Mouse (Mus musculus) E14TG2a.4 (cell line): ENCODE measurements around the gene Mlip.
"Not testable (repeated sequence)": the region's sequence is repeated elsewhere in the genome, so short reads cannot be mapped to it uniquely, and the experiment has no call there.

Experiments used
- H3K27me3 ChIP-seq: 2 replicates; pipeline ENCODE4 v1.6.1; 2014; ENCODE audit warnings: low read length, control low read depth; ENCODE audit not compliant: insufficient read depth
- H3K36me3 ChIP-seq: 2 replicates; pipeline ENCODE4 v1.6.1; 2014; ENCODE audit warnings: low read length, control low read depth; ENCODE audit not compliant: insufficient read depth
- H3K4me1 ChIP-seq: replicated peaks from 2 replicates; pipeline ENCODE4 v1.6.1; 2014; ENCODE audit warnings: low read depth, low read length, control low read depth
- H3K4me3 ChIP-seq: replicated peaks from 2 replicates; pipeline ENCODE4 v1.5.1; 2014; ENCODE audit warnings: mild to moderate bottlenecking, low read length
- H3K9me3 ChIP-seq: 2 replicates; pipeline ENCODE4 v1.6.1; 2014; ENCODE audit warnings: low read length, control low read depth
- CTCF ChIP-seq: conservative IDR thresholded peaks from 2 replicates; pipeline ENCODE4 v1.5.1; 2014; ENCODE audit warnings: low read length
- NANOG ChIP-seq: IDR thresholded peaks from 2 replicates; pipeline ENCODE4 v1.6.1; 2014; ENCODE audit warnings: borderline replicate concordance, low read length, mixed read lengths
- POU5F1 ChIP-seq: IDR thresholded peaks from 2 replicates; pipeline ENCODE4 v1.6.1; 2014; ENCODE audit warnings: low read length, borderline replicate concordance

Gene Mlip

DNA sequence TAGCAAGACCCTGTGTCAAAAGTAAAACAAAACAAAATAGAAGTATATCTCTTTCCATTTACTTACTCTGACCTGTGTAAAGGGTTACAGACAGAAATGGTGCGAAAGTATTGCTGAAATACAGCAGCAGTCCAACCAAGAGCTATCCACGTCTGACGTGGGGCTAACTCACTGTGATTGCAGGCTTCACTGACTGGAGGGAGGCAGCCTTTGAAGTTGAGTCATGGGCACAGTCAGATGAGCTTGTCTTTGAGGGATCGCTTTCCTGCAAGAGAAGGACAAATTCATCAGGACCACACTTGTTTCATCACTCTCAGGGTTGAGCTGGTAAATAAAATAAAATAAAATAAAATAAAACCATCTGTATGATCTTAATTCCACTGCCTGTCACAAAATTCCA lies 31.2 kb upstream of the Mlip start:
- TF ChIP-seq CTCF (no peak), POU5F1 (no peak), NANOG (no peak)
- Histone ChIP-seq H3K36me3 (no peaks in the 10 kb centered on the region), H3K9me3 (no peaks in the 10 kb centered on the region), H3K4me1 (no peaks in the 10 kb centered on the region), H3K4me3 (no peak overlapping the region), H3K27me3 (peaks cover 15% of the 10 kb centered on the region)

DNA sequence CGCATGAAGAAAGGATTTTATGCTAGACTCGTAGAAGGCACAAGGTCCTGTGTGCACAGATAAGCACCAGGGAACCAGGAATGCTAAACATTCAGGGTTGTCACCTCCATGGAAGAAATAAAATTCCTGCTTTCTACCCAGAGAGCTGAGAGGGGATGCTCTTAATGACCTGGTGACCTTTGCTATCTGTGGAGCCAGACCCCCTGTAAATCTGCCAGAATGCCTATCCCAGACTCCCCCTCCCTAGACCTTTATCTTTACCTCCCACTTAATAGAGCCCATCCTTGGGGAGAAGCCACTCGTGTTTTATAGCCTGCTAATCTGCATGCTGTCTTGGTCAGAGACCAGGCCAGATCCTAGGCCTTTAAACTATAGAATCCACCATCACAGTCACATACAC lies 29.7 kb upstream of the Mlip start:
- Histone ChIP-seq H3K4me1 (peaks cover 4% of the 10 kb centered on the region; the same call in 1 of the 2 replicates), H3K9me3 (no peaks in the 10 kb centered on the region), H3K36me3 (no peaks in the 10 kb centered on the region), H3K27me3 (peaks cover 15% of the 10 kb centered on the region), H3K4me3 (no peak overlapping the region)
- no peak for TF ChIP-seq POU5F1
- no peak for TF ChIP-seq NANOG
- no peak for TF ChIP-seq CTCF

DNA sequence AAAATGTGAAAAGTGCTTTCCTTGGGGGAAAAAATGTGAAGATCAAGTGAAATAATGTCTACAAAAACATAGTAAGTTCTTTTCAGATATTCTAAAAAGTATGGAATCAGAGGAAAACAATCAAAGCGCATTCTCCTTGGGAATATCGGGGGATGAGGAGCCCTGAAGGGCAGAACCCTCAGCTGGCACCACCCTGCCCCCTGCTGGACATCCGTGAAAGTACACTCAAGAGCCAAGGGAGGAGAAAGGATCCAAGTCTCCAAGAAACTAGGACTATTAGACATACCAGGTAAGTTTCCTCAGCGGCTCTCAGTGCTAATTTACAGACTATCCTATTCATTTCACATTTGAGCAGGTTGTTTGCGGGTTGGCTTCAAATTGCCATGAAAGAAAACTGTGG lies 28.8 kb upstream of the Mlip start:
- H3K36me3 ChIP-seq: no peaks in the 10 kb centered on the region
- H3K4me1 ChIP-seq: peaks cover 13% of the 10 kb centered on the region; the same call in 1 of the 2 replicates
- TF ChIP-seq POU5F1 (no peak), NANOG (no peak), CTCF (peak; percentile 79)
- no peaks in the 10 kb centered on the region for H3K9me3 ChIP-seq
- H3K4me3 ChIP-seq: no peak overlapping the region
- H3K27me3 ChIP-seq: peaks cover 15% of the 10 kb centered on the region

DNA sequence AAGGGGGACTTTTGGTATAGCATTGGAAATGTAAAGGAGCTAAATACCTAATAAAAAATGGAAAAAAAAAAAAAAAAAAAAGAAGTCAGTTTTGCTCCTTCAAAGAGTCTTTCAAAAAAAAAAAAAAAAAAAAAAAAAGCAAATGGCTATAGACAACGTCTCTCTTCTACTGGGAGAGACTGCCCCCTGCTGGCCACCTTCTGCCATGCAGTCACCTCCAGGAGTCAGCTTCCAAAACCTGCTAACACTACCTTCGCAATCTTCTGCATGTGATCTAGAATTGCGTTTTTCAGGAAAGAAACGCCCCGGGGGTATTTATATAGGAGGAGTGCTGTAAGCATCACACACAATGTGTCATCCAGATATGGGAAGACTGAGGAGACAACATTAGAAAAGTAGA lies 26.9 kb upstream of the Mlip start:
- no peak overlapping the region for H3K4me3 ChIP-seq
- peaks cover 15% of the 10 kb centered on the region; the same call in 1 of the 2 replicates for H3K4me1 ChIP-seq
- H3K9me3 ChIP-seq: no peaks in the 10 kb centered on the region
- peaks cover 5% of the 10 kb centered on the region for H3K27me3 ChIP-seq
- no peaks in the 10 kb centered on the region for H3K36me3 ChIP-seq
- no peak for TF ChIP-seq NANOG
- TF ChIP-seq CTCF: peak; percentile 24; the same call in 1 of the 2 replicates

DNA sequence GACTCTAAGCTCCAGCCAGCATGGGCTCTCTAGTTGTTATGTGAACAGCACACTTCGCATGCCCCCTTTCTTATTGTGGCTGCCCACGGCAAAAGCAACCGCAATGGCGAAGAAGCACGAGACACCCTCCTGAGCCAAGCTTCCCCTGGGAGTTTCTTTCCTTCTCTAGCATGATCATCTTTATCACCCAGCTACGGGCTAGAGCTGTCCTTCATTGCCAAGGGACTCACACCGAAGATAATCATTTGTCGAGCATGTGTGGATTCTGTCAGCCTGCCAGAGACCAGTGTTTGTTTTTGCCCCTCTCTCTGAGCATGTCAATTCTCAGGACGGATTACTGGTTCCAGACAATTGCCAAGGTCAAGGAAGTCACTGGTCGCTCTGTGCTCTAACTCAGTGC lies 24.9 kb upstream of the Mlip start:
- no peaks in the 10 kb centered on the region for H3K36me3 ChIP-seq
- no peaks in the 10 kb centered on the region for H3K27me3 ChIP-seq
- no peak for TF ChIP-seq NANOG
- no peak for TF ChIP-seq POU5F1
- no peak for TF ChIP-seq CTCF
- no peak overlapping the region for H3K4me3 ChIP-seq
- no peaks in the 10 kb centered on the region for H3K9me3 ChIP-seq
- peaks cover 15% of the 10 kb centered on the region; the same call in 1 of the 2 replicates for H3K4me1 ChIP-seq

DNA sequence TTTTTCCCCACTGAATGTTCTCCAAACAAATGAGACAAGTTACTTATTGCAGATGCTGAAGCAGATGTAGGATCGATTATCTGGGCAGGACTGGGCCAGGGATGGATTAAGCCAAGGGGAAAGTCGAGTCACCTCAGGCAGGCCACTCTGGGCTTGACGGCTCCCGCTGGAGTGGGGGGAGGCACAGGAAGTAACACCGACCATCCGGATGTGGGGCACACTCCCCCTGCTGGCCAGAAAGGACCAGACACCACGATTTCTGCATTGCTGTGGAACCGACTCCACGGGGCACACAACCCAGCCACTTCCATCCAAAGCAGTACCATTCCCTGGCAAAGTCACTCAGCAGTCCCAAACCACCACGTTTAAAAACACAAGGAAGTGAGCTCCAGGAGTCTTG lies 24.3 kb upstream of the Mlip start:
- no peak overlapping the region for H3K4me3 ChIP-seq
- H3K36me3 ChIP-seq: no peaks in the 10 kb centered on the region
- TF ChIP-seq NANOG (no peak), CTCF (peak; percentile 41), POU5F1 (no peak)
- H3K27me3 ChIP-seq: no peaks in the 10 kb centered on the region
- H3K9me3 ChIP-seq: no peaks in the 10 kb centered on the region
- peaks cover 15% of the 10 kb centered on the region; the same call in 1 of the 2 replicates for H3K4me1 ChIP-seq

DNA sequence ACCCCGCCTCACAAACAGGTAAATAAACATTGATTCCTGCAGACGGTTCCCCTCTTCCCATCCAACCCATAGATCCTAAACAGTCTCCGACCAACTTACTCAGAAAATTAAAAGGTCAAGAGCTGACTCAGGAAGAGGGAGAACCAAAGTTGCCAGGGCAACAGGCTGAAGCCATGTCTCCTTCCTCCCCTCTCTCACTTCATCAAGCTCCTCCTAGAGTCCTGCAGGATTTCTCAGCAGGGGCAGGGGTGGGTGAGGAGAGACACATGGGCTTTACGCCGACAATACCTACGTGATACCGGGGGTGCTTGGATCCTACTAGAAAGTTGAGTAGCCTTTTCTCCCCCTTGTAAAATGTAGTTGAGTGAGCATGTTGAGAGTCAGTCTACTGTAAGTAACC lies 23.8 kb upstream of the Mlip start:
- Histone ChIP-seq H3K36me3 (no peaks in the 10 kb centered on the region), H3K4me1 (peaks cover 15% of the 10 kb centered on the region; the same call in 1 of the 2 replicates)
- TF ChIP-seq POU5F1 (no peak), NANOG (no peak), CTCF (no peak)

DNA sequence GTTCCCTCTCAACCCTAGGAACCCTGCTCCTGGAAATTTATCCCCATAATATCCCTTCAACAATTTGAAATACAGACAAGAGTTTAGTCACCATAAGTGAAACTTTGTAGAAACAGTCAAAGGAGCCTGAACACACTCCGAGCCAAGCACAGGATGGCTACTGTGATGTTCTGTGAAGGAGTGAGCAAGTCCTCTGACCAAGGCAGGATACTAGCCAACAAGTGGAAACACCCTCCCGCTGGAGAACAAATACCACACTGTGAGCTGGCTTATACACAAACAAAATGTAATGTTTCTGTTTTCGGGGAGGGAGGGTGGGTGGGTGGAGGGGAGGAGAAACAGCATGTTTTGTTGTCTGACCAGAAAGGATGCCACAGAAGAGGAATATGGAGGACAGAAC lies 17.9 kb upstream of the Mlip start:
- no peak overlapping the region for H3K4me3 ChIP-seq
- no peaks in the 10 kb centered on the region for H3K4me1 ChIP-seq
- no peaks in the 10 kb centered on the region for H3K9me3 ChIP-seq
- TF ChIP-seq POU5F1 (no peak), NANOG (no peak), CTCF (no peak)
- H3K36me3 ChIP-seq: no peaks in the 10 kb centered on the region
- H3K27me3 ChIP-seq: no peaks in the 10 kb centered on the region

More for the DNA sequence above, 23.8 kb upstream of the Mlip start:
- Histone ChIP-seq H3K9me3 (no peaks in the 10 kb centered on the region), H3K27me3 (no peaks in the 10 kb centered on the region), H3K4me3 (no peak overlapping the region)

DNA sequence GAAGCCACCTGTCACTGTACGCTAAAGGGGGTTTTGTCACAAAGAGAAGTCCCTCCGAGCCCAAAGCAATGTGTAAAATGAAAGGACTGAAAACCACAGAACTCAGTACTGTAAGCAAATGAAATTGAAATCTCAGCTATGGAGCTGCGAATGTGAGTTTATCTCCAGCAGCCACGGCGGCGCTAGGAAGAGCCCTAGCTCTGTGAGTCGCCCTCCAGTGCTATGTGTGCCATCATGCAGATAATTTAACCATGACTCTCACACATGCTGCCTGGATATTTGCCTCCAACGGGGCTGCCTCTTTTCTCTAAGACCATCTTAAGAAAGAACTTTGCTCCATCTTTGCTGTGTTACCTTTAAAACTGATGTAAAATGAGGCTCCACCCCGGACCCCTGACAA lies 16.5 kb upstream of the Mlip start:
- Histone ChIP-seq H3K4me1 (no peaks in the 10 kb centered on the region), H3K4me3 (no peak overlapping the region), H3K9me3 (no peaks in the 10 kb centered on the region), H3K36me3 (no peaks in the 10 kb centered on the region), H3K27me3 (no peaks in the 10 kb centered on the region)
- TF ChIP-seq POU5F1: no peak
- TF ChIP-seq CTCF: no peak
- no peak for TF ChIP-seq NANOG

DNA sequence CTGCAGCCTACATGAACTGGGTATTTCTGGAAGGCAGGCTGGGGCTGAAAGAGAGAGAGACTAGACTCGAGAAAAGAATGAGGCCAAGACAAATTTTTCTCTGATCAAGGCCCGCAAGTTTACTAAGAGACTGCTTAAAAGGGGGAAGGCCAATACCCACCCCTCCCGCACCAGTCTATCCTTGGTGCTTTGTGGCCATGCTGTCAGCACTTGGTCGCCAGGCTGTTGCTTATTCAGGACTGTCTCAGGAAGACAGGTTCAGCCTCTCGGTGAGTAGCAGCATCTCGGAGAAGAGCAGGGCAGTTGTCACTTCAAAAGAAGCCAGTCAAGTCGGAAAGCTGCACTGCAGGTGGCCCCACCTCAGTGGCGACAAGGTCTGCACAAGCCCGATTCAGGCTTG lies 11.9 kb upstream of the Mlip start:
- not testable (repeated sequence) for H3K9me3 ChIP-seq, H3K27me3 ChIP-seq, H3K4me3 ChIP-seq, H3K4me1 ChIP-seq, H3K36me3 ChIP-seq
